Mouse (Mus musculus): ENCODE measurements at regions not wholly inside any gene's neighbourhood (a gene's known extent, or its start where the extent isn't known, plus 50 kb on each side); places are given as distances from the start of the nearest gene placed in this dataset.

DNA sequence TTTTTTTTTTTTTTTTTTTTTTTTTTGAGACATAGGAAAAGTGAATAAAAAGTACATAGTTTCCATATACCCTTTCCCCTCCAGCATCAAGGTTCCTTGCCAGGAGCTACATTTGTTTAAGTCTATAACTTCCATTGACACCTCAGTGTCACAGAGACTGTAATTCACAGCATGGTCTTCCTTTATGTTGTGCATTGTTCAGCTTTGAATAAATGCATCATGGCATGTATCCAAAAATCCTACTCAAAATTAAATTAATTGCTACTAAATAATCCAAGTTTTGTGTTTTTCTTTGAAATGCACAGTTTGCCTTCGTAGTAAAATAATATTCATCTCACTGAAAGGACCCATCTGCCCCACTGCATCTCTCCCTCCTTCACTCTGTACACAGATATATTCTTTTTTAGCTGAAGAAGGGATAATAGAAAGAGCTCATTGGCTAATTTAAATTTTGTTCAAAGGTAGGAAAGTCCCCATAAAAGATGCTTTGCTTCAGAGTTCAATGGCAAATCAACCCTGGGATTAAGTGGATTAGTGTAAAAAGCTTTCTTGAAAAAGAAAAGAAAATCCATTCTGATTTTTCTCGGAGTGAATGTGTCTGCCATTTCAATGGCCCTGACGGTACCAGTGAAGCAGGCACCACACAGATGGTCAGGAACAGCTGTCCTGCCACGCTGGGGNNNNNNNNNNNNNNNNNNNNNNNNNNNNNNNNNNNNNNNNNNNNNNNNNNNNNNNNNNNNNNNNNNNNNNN is 301.3 kb upstream of the Marcks start:
- no peak for DNase-seq

DNA sequence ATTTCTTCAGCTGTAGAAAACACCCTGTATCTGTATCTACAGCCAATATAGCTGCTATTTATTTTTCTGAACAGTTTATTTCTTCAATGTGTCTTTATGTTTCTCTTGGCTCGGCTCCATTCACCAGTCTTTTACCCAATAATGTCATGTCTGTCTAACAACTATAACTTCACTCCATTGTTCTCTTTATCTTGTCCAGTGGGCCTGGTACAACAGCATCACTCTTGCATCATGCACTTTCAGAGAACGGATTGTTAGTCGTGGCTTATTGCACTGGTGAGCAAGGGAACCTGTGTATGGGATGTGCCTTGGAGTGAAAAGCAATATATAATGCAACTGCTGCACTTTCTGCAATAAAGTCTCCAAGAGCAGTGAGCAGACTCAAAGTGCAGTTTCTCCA is 299.6 kb upstream of the Marcks start:
- DNase-seq: no peak

DNA sequence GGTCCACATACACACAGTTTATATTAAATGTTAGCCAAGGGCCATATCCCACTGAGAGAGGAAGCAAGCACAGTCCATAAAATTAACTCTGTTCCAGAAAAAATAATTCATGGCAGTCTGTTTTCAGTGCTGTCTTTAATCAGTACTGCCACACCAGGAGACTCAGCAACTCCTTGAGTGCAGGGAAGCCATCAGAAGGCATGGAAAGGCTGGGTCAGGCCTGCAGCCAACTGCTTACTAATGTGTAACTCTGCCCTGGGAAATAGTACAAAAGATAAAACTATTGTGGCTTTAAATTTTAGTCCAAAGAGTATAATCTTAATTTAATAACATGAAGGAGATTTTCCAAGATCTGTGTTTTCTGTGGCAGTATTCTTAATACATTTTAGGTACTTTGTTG is 298.1 kb upstream of the Marcks start:
- DNase-seq: peak; percentile 8

DNA sequence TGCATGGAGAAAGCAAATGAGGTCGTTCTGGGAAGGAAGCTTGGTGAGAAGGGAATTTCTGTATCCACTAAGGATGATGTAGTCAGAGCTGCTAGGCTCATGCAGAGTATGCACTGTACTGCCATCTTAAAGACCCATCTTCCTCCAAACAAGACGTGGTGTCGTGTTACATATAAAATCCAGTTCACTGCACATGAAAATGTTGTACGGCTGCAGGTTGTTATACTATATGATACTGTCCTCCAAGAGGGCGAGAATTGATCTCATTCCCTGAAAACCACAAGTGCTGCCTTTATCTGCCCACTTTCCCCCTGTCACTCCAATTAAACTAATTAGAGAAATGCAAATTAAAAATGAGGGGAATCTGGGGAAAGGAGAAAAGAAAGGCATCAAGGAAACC is 295.5 kb upstream of the Marcks start:
- DNase-seq: no peak

DNA sequence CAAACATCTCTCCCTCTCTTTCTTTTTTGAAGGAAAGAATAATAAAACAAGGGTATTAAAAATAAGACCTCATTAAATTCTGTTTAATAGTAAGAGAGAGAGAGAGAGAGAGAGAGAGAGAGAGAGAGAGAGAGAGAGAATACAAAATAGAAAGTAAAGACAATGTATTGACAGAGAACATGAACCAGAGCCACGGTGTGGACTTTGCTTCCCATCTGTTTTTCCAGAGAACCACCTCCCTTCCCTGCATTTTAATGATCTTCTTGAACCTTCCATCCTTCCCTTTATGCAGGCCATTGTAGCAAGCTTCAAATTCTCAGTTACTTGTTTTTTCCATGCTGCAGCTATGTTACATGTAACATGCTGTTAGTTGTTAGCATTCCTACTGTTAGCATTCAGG is 284.3 kb upstream of the Marcks start:
- DNase-seq: no peak

DNA sequence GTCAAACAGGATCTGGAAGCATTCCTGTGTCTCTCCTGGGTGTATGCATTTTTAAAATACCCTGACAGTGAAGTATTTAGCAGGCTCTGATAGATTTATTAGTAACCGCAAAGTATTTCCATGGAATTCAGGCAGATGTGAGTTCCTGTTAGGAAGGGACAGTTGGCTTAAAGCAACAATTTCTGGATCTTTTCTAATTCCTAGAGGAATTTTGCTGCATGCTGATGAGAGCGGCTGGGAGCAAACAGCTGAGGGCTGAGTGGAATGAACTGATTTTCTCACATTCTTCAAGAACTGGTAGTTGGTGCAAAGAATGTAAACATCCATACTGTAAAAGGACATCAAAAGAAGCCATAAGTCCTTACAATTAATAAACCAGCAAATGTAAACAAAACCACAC is 283.9 kb upstream of the Marcks start:
- no peak for DNase-seq

DNA sequence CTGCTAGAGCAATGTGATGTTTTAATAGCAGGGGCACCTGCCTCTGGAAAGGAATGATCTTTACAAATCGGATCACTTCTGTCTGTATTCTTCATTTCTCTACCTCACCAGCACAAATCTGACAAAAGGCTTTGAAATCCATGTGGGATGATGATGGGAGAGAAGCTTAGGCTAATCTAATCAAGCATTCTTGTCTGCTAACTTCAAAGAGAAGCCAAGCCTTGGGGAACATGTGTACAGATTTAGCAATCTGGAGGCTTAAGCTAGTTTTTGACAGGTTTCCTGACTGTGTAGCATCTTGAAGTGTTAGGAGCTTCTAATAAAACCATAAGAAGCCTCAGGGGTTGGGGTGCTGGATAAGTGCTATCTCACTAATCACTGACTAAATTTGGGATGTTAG is 277.6 kb upstream of the Marcks start:
- no peak for DNase-seq

DNA sequence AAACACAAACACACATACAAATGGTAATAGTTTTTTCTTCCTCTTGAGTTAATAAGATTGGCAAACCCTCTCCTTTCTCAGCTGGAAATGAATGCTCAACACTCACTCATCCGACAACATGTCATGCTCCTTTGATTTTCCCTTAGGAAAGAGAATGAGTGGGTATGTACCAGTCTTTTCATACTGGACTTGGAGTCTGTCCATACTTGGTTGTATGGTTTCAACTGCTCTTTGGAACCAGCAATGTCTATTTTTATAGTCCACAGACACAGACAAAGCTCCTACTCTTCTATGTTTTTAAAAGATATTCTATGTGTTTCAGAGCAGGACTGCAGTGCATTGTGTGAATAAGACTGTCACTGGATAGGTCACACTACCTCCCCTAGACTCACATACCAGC is 273.7 kb upstream of the Marcks start:
- DNase-seq: no peak

DNA sequence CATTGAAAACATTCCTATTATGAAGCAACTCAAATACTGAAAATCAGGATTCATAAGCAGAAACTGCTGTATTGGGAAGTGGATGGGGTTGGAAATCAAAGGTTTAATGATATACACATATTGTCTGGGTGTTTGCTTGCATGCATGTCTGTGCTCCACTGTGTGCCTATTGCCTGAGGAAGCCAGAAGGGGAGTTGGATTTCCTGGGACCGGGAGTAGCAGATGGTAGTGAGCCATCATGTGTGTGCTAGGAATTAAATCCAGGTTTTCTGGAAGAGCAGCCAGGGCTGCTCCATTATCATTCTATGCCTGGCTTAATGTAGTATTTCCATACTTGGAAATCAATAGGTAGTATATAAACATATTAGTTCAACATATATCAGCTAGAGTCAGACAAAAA is 271.0 kb upstream of the Marcks start:
- no peak for DNase-seq

DNA sequence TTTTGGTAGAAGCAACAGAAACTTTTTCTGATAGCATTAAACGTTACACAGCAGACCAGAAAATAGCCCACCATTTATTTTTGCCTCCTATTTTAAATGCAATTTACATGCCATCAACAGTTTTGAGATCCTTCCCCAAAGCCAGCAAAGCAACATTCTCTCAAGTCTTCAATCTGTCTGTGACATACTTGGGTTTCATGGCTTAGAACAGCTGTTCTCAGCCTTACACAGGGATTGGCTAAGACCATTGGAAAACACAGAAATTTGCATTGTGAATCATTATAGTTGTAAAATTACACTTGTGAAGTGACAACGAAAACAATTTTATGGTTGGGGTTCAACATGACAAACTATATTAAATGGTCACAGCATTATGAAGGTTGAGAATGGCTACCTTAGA is 268.8 kb upstream of the Marcks start:
- no peak for DNase-seq

DNA sequence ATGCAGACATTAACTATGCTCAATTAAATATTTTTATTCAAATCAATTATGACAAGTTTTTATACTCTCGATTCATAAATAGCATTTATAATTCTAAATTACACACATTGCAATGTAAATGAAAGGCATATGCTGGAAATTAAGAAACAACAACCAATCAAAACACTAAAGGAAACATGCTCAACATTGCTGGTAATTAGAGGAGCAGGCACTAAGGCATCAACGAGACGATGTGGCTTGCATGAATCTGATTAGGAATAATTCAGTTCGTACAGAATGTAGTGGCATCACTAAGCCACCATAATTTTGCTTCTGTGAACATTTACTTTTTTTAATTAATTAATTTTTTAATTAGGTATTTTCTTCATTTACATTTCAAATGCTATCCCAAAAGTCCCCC is 266.2 kb upstream of the Marcks start:
- DNase-seq: no peak

DNA sequence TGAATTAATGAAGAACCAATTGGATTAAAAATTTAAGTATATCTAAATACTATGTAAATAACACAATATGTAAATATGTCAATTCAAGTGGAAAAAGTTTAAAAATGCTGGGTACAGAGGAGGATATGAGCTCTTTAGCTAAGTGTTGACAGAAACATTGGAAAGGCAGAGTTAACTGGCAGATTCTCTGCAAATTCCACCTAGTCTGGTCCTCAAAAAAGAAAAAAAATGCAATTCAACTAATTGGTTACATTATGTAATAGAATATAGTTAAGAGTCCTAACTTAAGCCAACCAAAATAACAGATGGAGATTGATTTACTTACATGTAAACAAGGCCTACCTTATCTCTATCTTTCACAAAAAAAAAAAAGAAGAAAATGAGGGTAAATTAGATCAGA is 265.7 kb upstream of the Marcks start:
- DNase-seq: no peak

DNA sequence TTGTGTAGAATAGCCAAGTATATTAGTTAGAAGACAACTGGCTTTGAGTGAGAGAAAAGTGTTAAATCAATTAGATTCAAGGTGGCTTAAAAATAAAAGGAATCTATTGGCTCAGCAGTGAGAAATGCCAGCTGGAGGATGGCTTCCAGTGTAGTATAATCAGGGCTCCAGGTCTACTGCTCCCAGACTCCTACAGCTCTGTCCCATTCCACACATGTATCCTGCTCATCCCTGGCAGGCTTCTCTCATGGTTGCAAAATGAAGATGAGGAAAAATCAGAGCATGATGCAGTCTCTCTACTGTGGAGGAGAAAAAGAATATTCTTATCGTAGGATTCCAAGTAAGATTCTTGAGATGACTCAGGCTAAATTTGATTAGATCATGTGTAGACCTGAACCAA is 263.7 kb upstream of the Marcks start:
- DNase-seq: no peak

DNA sequence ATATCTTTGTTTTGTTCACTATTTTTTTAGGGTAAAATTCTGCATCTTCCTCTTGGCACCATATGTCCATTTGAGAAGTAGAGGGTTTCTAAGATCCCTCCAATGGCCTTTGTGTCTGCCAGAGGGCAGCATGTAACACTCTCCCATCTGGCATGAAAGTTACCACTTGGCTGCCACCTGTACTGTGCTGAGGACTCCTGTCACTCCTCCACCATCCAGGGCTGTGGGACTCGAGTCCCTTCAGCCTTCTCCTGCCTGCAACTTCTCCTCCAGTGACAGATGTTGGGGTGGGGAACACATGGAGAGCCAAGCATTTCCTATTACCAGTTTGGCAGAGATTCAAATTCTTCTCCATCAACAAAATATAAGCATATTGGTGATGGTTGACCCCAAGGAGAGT is 262.3 kb upstream of the Marcks start:
- DNase-seq: no peak

DNA sequence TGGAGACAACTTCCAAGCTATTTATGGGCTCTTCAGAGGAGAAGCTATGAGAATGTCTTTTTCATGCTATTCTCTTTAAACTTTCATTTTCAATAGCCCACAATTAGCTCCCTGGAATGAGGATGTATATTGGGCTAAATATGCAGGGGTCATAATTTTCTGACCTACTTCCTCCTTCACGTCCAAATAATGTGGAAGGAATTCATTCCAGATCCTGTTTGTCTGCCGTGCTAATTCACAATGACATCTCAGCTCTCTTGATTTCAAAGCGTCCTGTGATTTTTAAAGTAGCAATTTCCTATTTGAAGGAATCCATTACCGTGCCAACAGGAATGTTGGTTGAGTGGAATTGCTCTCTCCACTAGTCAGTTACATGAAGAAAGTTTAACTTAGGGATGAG is 261.7 kb upstream of the Marcks start:
- DNase-seq: no peak

DNA sequence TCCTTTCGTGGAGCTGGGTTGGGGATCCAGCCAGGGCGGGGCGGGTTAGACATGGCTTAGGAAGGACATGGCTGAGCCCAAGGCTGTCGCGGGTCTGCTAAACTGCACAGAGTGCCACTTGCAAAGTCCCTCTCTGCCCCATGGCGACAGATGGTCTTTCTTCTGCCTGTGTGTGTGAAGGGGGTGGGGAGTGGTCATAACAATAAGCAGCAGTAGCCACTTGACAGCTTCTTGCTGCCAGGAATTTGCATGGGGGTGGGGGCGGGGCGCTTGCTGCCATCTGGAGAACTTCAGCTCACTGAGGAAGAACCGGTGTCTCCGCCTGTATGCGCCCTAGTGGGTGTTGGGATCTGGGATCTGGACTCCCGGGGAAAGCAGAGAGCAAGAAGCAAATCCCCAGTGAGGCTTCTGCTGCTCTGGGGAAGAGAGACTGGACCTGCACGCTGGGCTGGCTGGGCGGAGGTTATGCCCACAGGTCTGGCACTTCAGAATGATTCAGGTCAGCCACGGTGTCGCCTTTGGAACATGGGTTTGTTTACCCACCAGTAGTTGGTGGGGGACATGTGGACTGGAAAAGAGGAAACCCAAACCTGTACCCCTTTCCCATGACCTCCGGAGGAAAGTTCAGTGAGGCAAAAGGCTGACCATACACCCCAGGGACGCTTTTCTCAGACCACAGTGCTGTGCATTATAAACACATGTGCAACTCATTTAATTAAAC is 258.7 kb upstream of the Marcks start:
- peak; percentile 50 for DNase-seq

DNA sequence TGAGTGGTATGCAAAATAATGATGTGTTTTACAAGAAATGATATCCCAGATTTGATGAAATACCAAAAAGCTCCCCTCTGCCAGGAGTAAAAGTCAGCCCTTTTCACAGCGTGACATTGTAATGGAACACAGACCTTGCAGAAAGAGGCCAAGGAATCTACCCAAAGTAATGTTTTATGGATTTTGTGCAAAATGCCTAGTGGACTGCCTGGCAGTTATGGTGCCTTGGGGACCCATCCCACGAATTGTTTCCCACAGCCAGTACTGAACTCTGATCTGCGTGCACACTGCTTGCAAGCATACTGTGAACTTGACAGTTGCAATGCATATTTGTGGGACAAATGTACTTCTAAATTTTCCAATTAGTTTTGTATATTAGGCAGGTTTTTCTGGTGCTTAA is 251.3 kb upstream of the Marcks start:
- no peak for DNase-seq

DNA sequence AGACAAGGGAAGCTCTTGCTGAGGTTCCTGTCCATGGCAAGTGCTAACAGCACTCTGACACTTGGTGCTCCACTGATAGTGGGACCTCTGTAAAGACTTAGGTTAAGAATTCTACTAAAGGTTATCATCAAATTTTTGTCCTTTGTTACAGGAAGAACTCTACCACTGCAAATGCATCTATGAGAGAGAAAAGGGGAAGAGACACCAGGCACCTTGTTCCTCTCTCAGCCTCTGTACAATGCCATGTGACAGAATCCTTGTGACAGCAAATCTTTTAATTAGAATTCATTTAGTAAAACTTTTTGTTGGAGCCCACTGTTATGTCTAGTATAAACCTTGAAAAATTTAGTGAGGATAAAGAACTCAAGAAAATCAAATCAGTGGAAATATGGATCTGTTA is 247.5 kb upstream of the Marcks start:
- DNase-seq: no peak

DNA sequence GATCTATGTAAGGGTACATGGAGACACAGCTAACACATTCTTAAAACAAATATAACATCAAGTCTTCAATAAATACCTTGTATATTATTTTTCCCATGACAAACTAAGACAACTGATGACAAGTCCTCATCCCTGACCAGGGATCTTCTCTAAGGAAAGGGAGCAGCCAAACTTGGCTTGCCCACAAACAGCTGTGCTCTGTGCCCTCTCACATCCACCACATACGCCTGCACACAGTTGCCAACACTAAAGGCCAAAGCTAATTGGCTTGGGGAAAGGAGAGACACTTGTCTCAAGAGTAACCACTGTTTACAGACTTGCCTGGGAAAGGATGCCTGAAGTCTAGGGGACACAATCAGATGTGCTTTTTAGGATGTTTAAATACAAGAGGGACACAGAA is 241.3 kb upstream of the Marcks start:
- no peak for DNase-seq

DNA sequence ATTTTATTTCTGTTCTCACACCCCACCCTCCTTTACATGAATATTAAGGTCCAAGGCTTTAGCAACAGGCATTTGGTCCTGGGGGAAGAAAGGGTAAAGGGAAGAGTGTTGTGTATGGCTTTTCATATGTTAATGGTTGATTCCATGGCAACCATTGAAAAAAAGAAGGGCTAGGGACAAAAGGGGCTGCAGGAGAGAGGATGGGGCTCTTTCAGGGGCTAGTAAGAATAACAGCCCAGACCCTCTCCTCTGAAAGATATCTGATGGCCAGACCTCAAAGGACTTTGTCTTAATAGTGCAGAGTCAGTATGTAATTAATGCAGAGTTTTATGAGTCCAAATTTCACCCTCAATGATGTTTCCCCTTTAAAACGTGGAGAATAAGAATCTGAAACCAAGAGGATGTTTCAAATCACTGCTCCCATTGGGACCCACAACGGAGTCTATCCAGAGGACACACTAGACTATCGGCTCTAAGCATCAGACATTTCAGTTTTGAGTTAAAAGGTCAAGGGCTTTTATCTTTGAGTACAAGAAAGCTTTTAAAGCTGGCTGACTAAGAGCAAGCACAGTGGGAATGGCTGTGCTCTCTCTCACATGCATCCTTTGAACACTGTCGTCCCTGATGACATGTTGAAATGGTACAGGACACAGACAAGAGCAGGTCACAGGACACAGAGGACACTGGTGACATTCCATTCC is 239.4 kb upstream of the Marcks start:
- DNase-seq: no peak

DNA sequence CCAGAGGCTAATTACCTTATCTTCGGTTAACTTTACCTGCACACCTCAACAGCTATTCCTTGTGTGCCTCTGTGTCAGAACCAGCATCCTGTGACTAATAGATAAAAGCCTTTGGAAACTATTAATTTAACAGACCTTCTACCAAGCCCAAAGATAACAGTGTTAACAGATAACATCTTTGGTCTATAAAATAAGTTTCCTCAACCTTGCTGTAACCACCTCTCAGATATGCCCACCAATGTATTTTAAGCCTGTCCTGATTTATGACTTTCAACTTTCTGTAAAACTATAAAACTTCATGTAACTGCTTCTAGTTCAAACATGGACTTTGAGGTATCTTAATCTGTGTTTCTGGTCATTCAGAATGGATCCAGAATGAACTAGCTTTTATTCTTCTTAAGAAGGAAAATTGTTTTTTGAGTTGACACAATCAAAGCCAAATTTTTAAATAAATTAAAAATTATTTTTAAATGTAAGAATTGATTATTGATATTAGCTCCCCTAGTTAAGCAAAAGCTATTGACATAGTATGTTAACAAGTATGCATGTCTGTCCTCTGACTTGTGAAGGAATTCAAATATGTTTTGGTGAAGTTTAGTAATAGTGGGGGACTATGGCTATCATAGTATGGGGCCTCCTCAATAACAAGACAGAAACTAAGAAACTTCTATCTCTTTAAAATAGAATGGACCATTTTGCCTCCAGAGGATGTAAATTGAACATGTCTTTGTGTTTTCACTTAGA is 238.7 kb upstream of the Marcks start:
- DNase-seq: no peak

DNA sequence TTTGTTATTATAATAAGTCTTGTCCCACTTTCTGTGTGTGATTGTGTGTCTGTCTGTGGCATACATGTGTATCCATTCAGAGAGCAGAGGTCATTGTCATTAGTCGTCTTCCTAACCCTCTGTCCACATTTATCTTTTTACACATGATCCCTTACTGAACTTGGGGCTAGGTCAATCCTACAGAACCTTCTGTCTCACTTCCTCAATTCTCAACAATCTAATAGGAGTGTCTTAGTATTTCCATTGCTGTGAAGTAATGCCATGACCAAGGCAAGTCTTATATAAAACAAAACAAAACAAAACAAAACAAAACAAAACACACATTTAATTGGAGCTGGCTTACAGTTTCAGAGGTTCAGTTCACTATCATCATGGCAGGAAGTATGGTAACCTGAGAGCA is 237.5 kb upstream of the Marcks start:
- DNase-seq: no peak

DNA sequence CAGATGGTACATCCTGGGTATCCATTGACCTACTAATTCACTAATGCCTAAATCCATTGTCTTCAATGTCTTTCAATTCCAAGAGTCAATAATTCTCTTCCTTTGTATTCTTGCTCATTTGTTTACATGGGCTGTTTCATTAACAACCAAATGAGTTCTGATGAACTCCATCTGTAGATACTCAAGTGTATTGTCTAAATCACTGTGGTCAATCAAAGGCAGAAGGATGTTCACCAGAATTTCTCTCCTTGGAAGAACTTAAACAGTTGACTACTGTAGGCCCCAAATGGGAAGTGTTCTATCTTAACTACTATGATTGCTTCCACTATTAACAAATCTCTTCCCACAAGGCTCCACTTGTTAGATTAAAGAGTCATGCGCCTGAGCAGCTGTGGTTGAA is 236.9 kb upstream of the Marcks start:
- no peak for DNase-seq

Data from gastrocnemius, postnatal 10 days (tissue).